Mouse (Mus musculus) liver, embryonic 13.5 days (tissue): ENCODE results near the gene Ptprr. TPM values are rescaled to one million over a fixed set of nuclear protein-coding genes. Genes with fewer than 3 reads are reported as not detected.
A peak's percentile ranks its signal among the peaks of the same experiment; 100 is the strongest.

Experiments used
- ATAC-seq: fragments of 200-750 bp; cut with Nextera tagmentation; 2 replicates; pipeline ENCODE4 v1.8.0; 2017; ENCODE audit warnings: low read depth, mild to moderate bottlenecking, moderate number of reproducible peaks, moderate library complexity
- DNase-seq: peaks from one replicate; pipeline ENCODE4 v3.0.0; 2022
- H3K27ac ChIP-seq: fragments of 300-500 bp; sonication (generic); 2 replicates; pipeline ENCODE4 v1.5.1; 2015; ENCODE audit warnings: moderate library complexity, mild to moderate bottlenecking, inconsistent platforms
- H3K27me3 ChIP-seq: fragments of 300-500 bp; sonication (generic); 2 replicates; pipeline ENCODE4 v1.6.1; 2015; ENCODE audit warnings: mild to moderate bottlenecking, inconsistent platforms
- H3K36me3 ChIP-seq: fragments of 300-500 bp; sonication (generic); 2 replicates; pipeline ENCODE4 v1.6.1; 2015; ENCODE audit warnings: mild to moderate bottlenecking, inconsistent platforms
- H3K4me1 ChIP-seq: fragments of 300-500 bp; sonication (generic); replicated peaks from 2 replicates; pipeline ENCODE4 v1.6.1; 2015; ENCODE audit warnings: inconsistent platforms
- H3K4me2 ChIP-seq: fragments of 300-500 bp; sonication (generic); 2 replicates; pipeline ENCODE4 v1.6.1; 2015; ENCODE audit warnings: inconsistent platforms, mild to moderate bottlenecking, moderate library complexity
- H3K4me3 ChIP-seq: fragments of 300-500 bp; sonication (generic); replicated peaks from 2 replicates; pipeline ENCODE4 v1.5.1; 2015; ENCODE audit warnings: mild to moderate bottlenecking, inconsistent platforms
- H3K9ac ChIP-seq: fragments of 300-500 bp; sonication (generic); 2 replicates; pipeline ENCODE4 v1.6.1; 2015; ENCODE audit warnings: mild to moderate bottlenecking, inconsistent platforms
- H3K9me3 ChIP-seq: fragments of 300-500 bp; sonication (generic); replicated peaks from 2 replicates; pipeline ENCODE4 v1.6.1; 2016; ENCODE audit warnings: inconsistent platforms
- WGBS: fragments of 180-500 bp; shearing (Covaris S2); methylation state at CpG from one replicate; pipeline ENCODE4 v1.1.7; 2015; ENCODE audit not compliant: insufficient replicate concordance; 5-methylcytosine and 5-hydroxymethylcytosine counted together
- polyA plus RNA-seq: library from polyadenylated mRNA; unstranded; fragments of >200 nt; fragmentation: Nextera tagmentation; extraction: Ambion mirVana; gene quantifications from 2 replicates; pipeline ENCODE4 v1.2.1, GENCODE M21; 2015

The Ptprr gene
- polyA plus RNA-seq, 1 experiment from 2014 or later, result 0.14 TPM

DNA sequence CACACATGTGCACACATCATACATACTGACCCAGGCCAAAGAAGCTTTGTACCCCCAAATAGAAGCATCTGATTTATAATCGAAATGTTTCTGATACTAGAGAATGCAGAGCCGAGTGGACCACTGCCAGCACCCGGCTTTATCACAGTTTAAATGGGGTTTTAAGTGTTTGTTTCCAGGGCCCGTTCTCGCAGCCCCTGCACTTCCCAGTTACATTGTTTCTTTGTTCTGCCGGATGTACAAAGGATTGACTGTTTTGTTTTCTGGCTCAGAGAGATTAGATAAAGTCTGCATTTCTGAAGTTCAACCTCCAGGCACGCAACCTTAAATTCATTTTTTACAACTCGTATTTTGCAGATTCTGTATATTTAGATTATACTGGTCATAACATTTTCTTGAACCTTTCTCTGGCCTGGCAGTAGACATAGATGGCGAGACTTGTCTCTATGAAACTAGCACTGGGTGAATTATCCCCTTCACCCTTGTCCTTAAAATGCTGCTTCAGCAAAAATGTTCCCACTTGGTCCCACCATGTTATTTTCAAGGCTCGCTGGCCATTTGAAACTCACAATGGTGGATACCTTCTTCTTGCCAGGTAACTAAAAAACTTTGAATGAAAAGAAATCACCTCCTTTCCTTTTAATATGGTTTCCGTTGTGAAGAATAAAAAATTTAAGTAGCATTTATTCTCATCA lies 292.6 kb downstream of the Ptprr start:
- Histone ChIP-seq H3K4me2 (no peak overlapping the region), H3K9me3 (no peaks in the 10 kb centered on the region), H3K36me3 (no peaks in the 10 kb centered on the region), H3K9ac (no peak overlapping the region), H3K4me3 (no peak overlapping the region), H3K27me3 (no peaks in the 10 kb centered on the region), H3K4me1 (no peaks in the 10 kb centered on the region), H3K27ac (no peak overlapping the region)
- DNase-seq, result no peak
- no peak for ATAC-seq
- WGBS, result 41% methylated on average over 11 of the region's 11 CpGs

- peak; percentile 18 for DNase-seq
- H3K9me3 ChIP-seq, result no peaks in the 10 kb centered on the region
- no peak overlapping the region for H3K9ac ChIP-seq
- no peak overlapping the region for H3K4me3 ChIP-seq
- ATAC-seq, result no peak
- no peaks in the 10 kb centered on the region for H3K36me3 ChIP-seq
- WGBS, result 21% methylated on average over 12 of the region's 12 CpGs
- no peaks in the 10 kb centered on the region for H3K27me3 ChIP-seq
- H3K4me2 ChIP-seq, result no peak overlapping the region
- H3K4me1 ChIP-seq, result no peaks in the 10 kb centered on the region
- no peak overlapping the region for H3K27ac ChIP-seq
Measured at GRCm38 (mm10) chr10:116319246-116319645, 301.2 kb downstream of the Ptprr start.

Other genes starting within 250 kb of the Ptprr start
- gene Tspan8, start 201.4 kb upstream of the Ptprr start, polyA plus RNA-seq, result 63.1 and 74.9 TPM in 2 replicates
- gene 4933416C03Rik, start 95.7 kb downstream of the Ptprr start, polyA plus RNA-seq, result not detected in 2 replicates